22 mouse cellular contexts compared by ENCODE assay signal in the genomic region with DNA sequence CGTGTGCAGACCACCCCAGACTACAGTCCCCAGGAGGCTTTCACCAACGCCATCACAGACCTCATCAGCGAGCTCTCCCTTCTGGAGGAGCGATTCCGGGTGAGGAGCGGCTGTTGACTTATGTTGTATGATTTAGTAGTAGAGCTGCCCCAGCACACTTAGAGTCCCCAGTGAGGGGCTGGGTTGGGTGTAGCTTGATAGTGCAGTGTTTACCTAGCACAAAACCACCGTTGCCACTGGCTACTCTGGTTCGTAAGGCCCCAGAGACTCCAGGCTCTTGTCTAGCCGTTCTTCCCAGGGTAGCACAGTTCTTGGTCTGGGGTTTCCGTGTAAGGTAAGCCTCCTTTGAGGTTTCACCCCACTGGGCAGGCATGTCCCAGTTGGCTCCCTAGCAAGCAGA.
"Had no signal": no experiment of that assay in that cellular context is flagged by ENCODE, and none has a peak within 500 bp of the region (broad histone marks: within the 10 kb centered on the region; RNA-seq: fewer than 3 reads in every experiment).

No protein-coding gene starts in this region.

- H3K9me3 ChIP-seq: liver, embryonic 15.5 days; lung, embryonic 15.5 days; midbrain, embryonic 10.5 days; midbrain, embryonic 12.5 days; neural tube, embryonic 13.5 days; neural tube, embryonic 15.5 days had no signal

- H3K4me2 ChIP-seq: liver, embryonic 15.5 days; lung, embryonic 15.5 days; midbrain, embryonic 12.5 days; neural tube, embryonic 13.5 days; neural tube, embryonic 15.5 days had no signal

- DNase-seq: liver, postnatal 0 days; lung, adult 2 months; lung, postnatal 14 days; lung, postnatal 4 days; midbrain, embryonic 14.5 days; retina, postnatal 1 day; right cerebral cortex, adult 18-20 months; right cerebral cortex, postnatal 25 days; right cerebral cortex, postnatal 4 days; spleen, adult 18-20 months; thymus, adult 18-20 months; thymus, postnatal 14 days; thymus, postnatal 36 days had no signal

- H3K27me3 ChIP-seq: liver, embryonic 15.5 days; lung, embryonic 15.5 days; midbrain, embryonic 12.5 days; neural tube, embryonic 13.5 days; neural tube, embryonic 15.5 days had no signal

- H3K27ac ChIP-seq: liver, embryonic 15.5 days; lung, embryonic 15.5 days; midbrain, embryonic 10.5 days; midbrain, embryonic 12.5 days; neural tube, embryonic 13.5 days; neural tube, embryonic 15.5 days had no signal

- ATAC-seq: liver, postnatal 0 days; lung, postnatal 0 days; midbrain, embryonic 16.5 days had no signal

- H3K9ac ChIP-seq: liver, embryonic 15.5 days; liver, postnatal 0 days; lung, embryonic 15.5 days; midbrain, embryonic 12.5 days; neural tube, embryonic 13.5 days; neural tube, embryonic 15.5 days had no signal

- H3K4me3 ChIP-seq: liver, embryonic 15.5 days; lung, embryonic 15.5 days; midbrain, embryonic 10.5 days; midbrain, embryonic 12.5 days; myocyte; neural tube, embryonic 13.5 days; neural tube, embryonic 15.5 days had no signal
